Mouse (Mus musculus): Measurements from ENCODE around the gene Atp6v1g3. TPM values are rescaled to one million over a fixed set of nuclear protein-coding genes. Genes with fewer than 3 reads are reported as not detected.
A peak's percentile ranks its signal among the peaks of the same experiment; 100 is the strongest.

The Atp6v1g3 gene
- polyA plus RNA-seq, 1 experiment: not detected

DNA sequence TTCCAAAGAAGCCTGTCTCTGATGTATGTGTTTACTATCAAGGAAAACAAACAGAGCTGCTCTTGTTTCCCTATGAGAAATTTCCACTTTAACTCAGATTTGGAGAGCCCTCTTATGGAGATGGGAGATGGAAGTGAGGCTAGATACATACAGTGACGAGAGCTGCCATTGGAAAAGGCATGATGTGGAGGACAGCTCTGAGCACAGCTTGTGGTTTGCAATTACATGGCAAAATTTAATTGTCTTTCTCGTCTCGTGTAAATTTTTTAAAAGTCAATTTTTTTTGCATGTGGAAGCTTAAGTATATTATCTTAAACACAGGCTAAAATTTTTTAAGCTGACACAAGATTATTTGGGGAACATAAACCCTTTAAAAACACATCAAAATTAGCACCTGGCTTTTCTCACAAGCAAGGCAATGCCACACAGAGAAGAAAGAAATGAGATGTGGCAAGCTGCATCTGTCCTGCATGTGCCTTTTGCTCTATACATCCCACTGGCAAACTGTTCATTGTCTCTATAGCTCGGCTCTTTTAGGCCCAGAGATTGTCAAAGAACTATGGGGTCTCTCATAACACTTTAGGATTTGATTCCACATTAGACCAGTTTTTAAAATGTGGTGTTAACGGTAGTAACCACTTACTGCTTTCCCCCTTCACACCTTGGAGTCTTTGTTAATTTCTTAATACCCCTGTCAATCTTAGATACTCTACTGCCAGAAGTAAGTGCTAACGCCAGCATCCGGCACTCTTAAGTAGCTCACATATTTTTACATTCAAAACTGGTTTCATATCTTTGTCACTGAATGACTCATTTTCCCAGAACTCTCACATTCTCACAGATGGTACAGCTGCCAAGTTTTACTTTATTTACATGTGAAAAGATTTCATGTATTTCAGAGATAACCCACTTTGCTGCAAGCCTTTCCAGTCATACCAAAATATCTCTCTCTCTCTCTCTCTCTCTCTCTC, 16.2 kb downstream of the Atp6v1g3 start:
- peak; percentile 78 for DNase-seq (ENCODE audit: low read depth)
- no peak for TF ChIP-seq CTCF (IDR thresholded peaks at IDR 0.05; ENCODE audit: borderline replicate concordance, extremely low read depth, insufficient read depth, insufficient read length)
- no peak for TF ChIP-seq POLR2A (IDR thresholded peaks at IDR 0.05; ENCODE audit: borderline replicate concordance, extremely low read depth, insufficient read depth, insufficient read length, poor library complexity, severe bottlenecking)

GRCm38 (mm10) chr1:138291463-138291862, 17.9 kb downstream of the Atp6v1g3 start:
- no peak for DNase-seq (ENCODE audit: low read depth)
- TF ChIP-seq CTCF (IDR thresholded peaks at IDR 0.05; ENCODE audit: borderline replicate concordance, extremely low read depth, insufficient read depth, insufficient read length): no peak
- no peak for TF ChIP-seq POLR2A (IDR thresholded peaks at IDR 0.05; ENCODE audit: borderline replicate concordance, extremely low read depth, insufficient read depth, insufficient read length, poor library complexity, severe bottlenecking)

DNA sequence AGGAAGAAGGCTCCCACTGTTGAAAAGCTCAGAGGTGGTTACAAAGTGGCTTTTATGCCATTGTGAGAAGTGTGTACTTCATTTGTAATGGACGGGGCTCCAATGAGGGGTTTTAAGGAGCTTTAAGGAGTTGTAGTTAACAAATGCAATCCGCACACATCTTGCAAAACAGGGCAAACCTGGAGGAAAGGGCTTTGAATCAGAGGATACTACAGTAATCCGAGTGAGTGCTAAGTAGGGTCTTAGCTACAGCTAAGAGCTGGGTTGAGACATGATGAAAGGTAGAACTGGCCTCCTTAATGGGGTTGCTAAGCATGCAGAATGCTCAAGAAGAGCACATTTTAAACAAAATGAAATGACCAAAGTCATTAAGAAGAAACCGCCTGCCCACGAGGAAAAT, 20.9 kb downstream of the Atp6v1g3 start:
- no peak for DNase-seq (ENCODE audit: low read depth)
- TF ChIP-seq CTCF (IDR thresholded peaks at IDR 0.05; ENCODE audit: borderline replicate concordance, extremely low read depth, insufficient read depth, insufficient read length) (no peak), POLR2A (IDR thresholded peaks at IDR 0.05; ENCODE audit: borderline replicate concordance, extremely low read depth, insufficient read depth, insufficient read length, poor library complexity, severe bottlenecking) (no peak)

GRCm38 (mm10) chr1:138298156-138298555, 24.6 kb downstream of the Atp6v1g3 start:
- TF ChIP-seq CTCF (IDR thresholded peaks at IDR 0.05; ENCODE audit: borderline replicate concordance, extremely low read depth, insufficient read depth, insufficient read length): no peak
- TF ChIP-seq POLR2A (IDR thresholded peaks at IDR 0.05; ENCODE audit: borderline replicate concordance, extremely low read depth, insufficient read depth, insufficient read length, poor library complexity, severe bottlenecking): no peak

DNA sequence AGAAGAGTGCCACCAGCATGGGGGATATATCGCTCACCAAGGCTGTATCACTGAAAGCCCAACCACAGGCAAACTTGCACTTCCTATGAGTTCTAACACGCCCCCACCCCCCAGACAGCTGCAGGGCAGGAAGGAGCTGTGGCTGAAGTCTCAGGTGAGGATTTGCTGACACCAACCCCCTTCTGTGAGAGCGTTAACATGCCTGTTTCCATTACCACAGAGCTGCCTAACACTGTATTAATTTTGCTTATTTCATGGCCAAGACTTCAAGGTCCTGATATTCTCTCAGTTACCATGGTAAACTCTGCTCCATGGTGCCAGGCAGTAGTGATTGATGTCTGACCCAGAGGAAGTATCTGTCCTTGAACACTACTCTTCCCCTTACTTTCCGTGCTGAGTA, 26.0 kb downstream of the Atp6v1g3 start:
- TF ChIP-seq POLR2A (IDR thresholded peaks at IDR 0.05; ENCODE audit: borderline replicate concordance, extremely low read depth, insufficient read depth, insufficient read length, poor library complexity, severe bottlenecking) (no peak), CTCF (IDR thresholded peaks at IDR 0.05; ENCODE audit: borderline replicate concordance, extremely low read depth, insufficient read depth, insufficient read length) (no peak)
- no peak for DNase-seq (ENCODE audit: low read depth)

More at GRCm38 (mm10) chr1:138298156-138298555, 24.6 kb downstream of the Atp6v1g3 start:
- DNase-seq (ENCODE audit: low read depth): no peak

- no peak for DNase-seq (ENCODE audit: low read depth)
- TF ChIP-seq CTCF (IDR thresholded peaks at IDR 0.05; ENCODE audit: borderline replicate concordance, extremely low read depth, insufficient read depth, insufficient read length) (no peak), POLR2A (IDR thresholded peaks at IDR 0.05; ENCODE audit: borderline replicate concordance, extremely low read depth, insufficient read depth, insufficient read length, poor library complexity, severe bottlenecking) (no peak)
Measured at GRCm38 (mm10) chr1:138301920-138302319, 28.4 kb downstream of the Atp6v1g3 start.

- TF ChIP-seq CTCF (IDR thresholded peaks at IDR 0.05; ENCODE audit: borderline replicate concordance, extremely low read depth, insufficient read depth, insufficient read length): no peak
- no peak for TF ChIP-seq POLR2A (IDR thresholded peaks at IDR 0.05; ENCODE audit: borderline replicate concordance, extremely low read depth, insufficient read depth, insufficient read length, poor library complexity, severe bottlenecking)
- no peak for DNase-seq (ENCODE audit: low read depth)
Measured at GRCm38 (mm10) chr1:138302756-138303155, 29.2 kb downstream of the Atp6v1g3 start.

GRCm38 (mm10) chr1:138303296-138303695, 29.8 kb downstream of the Atp6v1g3 start:
- TF ChIP-seq CTCF (IDR thresholded peaks at IDR 0.05; ENCODE audit: borderline replicate concordance, extremely low read depth, insufficient read depth, insufficient read length) (no peak), POLR2A (IDR thresholded peaks at IDR 0.05; ENCODE audit: borderline replicate concordance, extremely low read depth, insufficient read depth, insufficient read length, poor library complexity, severe bottlenecking) (no peak)
- DNase-seq (ENCODE audit: low read depth): no peak

DNA sequence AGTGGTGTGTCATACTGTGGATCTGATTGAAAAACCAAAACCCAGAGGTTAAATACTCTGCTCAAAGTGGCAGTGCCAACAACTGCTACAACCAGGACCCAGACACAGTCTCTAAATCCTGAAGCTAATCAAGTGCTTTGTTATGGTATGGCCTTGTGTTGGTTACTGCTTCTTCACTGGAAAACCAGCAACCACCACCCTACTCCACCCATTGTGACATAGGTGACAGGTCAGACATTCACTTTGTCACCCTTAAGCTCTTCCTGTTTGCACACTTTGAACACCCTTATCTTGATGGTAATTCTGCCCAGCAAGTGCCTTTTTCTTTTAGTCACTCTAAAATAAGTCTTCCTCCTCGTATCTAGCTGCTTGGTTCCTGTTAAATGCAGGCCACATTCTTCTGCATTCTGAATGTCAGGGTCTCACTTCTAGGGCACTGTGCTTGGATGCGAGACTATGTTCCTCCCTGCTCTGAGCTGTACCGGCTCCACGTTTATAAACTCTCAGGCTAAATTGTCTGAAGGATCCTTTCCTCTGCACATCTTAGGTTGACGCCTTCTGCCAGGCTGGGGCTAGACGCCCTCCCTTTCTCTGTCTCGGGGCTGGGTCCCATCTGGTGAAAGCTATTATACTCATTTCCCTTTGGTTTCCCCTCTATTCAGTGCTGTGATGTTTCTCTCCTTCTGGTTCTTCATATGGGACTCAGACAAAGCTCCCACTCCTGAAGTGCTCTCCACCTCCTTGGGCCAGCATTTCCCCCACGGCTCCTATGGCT, 30.8 kb downstream of the Atp6v1g3 start:
- TF ChIP-seq CTCF (IDR thresholded peaks at IDR 0.05; ENCODE audit: borderline replicate concordance, extremely low read depth, insufficient read depth, insufficient read length) (no peak), POLR2A (IDR thresholded peaks at IDR 0.05; ENCODE audit: borderline replicate concordance, extremely low read depth, insufficient read depth, insufficient read length, poor library complexity, severe bottlenecking) (no peak)
- peak; percentile 66 for DNase-seq (ENCODE audit: low read depth)

DNA sequence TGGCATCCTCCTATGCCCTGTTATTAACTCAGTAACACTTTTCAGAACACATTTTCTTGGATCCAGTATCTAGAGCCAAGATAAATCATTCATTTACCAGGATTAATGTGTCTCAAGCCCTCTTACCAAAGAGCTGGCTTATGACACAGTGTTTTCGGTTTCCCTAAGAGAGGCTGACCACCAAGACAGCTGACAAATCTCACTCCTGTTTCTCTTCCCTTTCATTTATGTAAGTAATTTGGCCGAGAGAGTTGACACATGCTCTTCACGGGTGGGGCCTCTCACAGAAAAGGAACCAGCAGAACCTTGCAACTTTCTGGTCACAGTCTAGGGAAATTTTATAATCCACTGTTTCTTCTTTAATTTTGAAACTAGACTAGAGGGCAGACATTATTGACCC, 49.1 kb downstream of the Atp6v1g3 start:
- DNase-seq (ENCODE audit: low read depth): no peak
- TF ChIP-seq POLR2A (IDR thresholded peaks at IDR 0.05; ENCODE audit: borderline replicate concordance, extremely low read depth, insufficient read depth, insufficient read length, poor library complexity, severe bottlenecking) (no peak), CTCF (IDR thresholded peaks at IDR 0.05; ENCODE audit: borderline replicate concordance, extremely low read depth, insufficient read depth, insufficient read length) (no peak)

GRCm38 (mm10) chr1:138323076-138323630, 49.6 kb downstream of the Atp6v1g3 start:
- TF ChIP-seq CTCF (IDR thresholded peaks at IDR 0.05; ENCODE audit: borderline replicate concordance, extremely low read depth, insufficient read depth, insufficient read length) (no peak), POLR2A (IDR thresholded peaks at IDR 0.05; ENCODE audit: borderline replicate concordance, extremely low read depth, insufficient read depth, insufficient read length, poor library complexity, severe bottlenecking) (no peak)
- DNase-seq (ENCODE audit: low read depth): no peak

All from brain, embryonic 14.5 days (tissue).